Mouse (Mus musculus): ENCODE measurements around the gene Cap2. TPM values are rescaled to one million over a fixed set of nuclear protein-coding genes. Genes with fewer than 3 reads are reported as not detected.

The Cap2 gene
- polyA plus RNA-seq, 1 experiment = 13.5 TPM

DNA sequence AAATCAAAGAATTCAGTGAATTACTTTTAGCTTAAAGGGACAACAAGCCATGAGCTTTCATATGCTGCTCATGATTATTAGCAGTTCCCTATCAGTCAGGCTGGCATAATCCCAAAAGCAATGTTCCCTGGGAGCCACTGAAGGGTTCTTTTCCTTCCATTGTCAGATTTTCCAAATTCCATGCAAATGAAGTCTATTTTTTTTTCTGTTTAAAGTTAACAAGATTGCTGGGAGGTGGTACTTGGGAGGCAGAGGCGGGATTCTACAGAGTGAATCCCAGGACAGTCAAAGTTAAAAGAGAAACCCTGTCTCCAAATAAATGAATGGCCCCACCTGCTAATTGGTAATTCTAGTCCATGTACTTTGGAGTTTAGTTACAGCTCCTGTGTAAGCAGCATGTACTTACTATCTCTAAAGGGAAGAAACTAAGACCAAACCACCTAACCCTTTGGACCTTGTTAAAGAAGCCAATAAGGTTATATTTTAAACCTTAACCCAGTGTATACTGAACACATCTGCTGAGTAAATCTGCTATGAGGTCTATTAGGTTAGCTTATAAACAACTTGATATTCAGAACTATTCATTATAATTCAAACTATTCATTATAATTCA is 193.8 kb downstream of the Cap2 start:
- no peak for DNase-seq (ENCODE audit: low read depth)

DNA sequence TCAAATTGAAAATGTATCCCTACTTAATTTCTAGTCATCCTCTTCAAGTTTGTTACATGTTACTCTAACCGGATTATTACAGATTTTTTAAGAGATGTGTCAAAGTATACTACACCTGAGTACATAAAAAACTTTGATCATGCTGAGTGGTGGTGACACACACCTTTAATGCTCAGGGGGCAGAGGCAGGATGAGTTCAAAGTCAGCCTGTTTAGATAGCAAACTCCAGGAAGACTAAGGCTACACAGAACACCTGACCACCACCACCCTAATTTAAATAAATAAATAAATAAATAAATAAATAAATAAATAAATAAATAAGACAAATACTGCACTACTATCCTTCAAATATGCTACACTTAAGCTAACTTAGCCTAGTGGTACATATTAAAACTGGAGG is 194.3 kb downstream of the Cap2 start:
- no peak for DNase-seq (ENCODE audit: low read depth)

DNA sequence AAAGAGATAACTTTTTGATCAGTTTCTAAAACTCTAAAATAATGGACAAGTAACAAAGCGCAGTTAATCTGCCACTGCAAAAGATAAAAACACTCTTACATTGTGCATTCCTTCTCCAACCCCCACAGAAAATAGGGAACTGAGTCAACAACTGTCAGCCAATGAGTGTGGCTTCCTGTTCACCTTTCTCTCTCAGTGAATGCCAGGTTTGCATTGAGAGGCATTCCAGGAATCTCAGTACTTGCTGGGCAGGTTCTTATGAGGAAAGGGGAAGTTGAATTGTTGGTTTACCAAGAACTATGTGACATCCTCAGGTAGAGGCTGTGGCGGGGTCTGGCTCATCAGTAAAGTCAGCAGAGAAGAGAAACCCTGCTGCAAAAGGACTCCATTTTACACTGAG is 195.1 kb downstream of the Cap2 start:
- no peak for DNase-seq (ENCODE audit: low read depth)

DNA sequence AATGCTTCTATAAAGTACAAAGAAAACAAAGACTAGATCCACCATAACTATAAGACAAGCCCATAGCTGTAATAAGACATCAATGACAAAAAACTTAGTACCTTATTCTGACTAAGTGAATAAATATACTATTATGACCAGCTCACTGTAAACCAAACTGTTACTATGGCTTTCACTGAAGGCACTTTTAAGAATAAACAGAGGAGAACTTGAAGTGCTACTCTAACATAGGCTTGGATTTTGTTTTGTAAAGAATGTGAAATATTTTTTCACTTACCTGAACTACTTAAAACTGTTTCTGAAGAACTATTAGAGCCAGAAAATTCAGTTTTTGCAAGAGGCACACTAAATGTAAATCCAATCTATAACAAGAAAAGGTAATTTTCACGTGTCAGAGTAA is 197.7 kb downstream of the Cap2 start:
- DNase-seq (ENCODE audit: low read depth) = no peak

Other genes starting within 250 kb of the Cap2 start
- gene Stmnd1, start 228.1 kb upstream of the Cap2 start, polyA plus RNA-seq (2012; rRNA removed) = 0.36 and 0.43 TPM in 2 replicates
- gene Rbm24, start 83.4 kb upstream of the Cap2 start, polyA plus RNA-seq (2012; rRNA removed) = 13.1 and 20.8 TPM in 2 replicates
- gene Fam8a1, start 167.7 kb downstream of the Cap2 start, polyA plus RNA-seq (2012; rRNA removed) = 23.7 and 25.0 TPM in 2 replicates
- 63.3 and 64.6 TPM in 2 replicates for gene Nup153, start 226.1 kb downstream of the Cap2 start, polyA plus RNA-seq (2012; rRNA removed)

Data from gonadal fat pad, adult 2 months (tissue).